Mouse (Mus musculus) adrenal gland, postnatal 4 days (tissue): ENCODE measurements around the gene Gm20721. TPM values are rescaled to one million over a fixed set of nuclear protein-coding genes. Genes with fewer than 3 reads are reported as not detected.

Source experiments
- DNase-seq, 2 experiments: peaks; one replicate each; pipeline ENCODE4 v3.0.0; 2021 to 2022; ENCODE audit warnings: low spot score in 2 of 2, mixed read lengths in 2 of 2
- total RNA-seq, 2 experiments: library from RNA; stranded (reverse); gene quantifications; 2 replicates each; pipeline ENCODE4 v1.2.3; 2021

Gene Gm20721
- total RNA-seq, 2 experiments from 2014 or later = 2.1 to 2.2 TPM

DNA sequence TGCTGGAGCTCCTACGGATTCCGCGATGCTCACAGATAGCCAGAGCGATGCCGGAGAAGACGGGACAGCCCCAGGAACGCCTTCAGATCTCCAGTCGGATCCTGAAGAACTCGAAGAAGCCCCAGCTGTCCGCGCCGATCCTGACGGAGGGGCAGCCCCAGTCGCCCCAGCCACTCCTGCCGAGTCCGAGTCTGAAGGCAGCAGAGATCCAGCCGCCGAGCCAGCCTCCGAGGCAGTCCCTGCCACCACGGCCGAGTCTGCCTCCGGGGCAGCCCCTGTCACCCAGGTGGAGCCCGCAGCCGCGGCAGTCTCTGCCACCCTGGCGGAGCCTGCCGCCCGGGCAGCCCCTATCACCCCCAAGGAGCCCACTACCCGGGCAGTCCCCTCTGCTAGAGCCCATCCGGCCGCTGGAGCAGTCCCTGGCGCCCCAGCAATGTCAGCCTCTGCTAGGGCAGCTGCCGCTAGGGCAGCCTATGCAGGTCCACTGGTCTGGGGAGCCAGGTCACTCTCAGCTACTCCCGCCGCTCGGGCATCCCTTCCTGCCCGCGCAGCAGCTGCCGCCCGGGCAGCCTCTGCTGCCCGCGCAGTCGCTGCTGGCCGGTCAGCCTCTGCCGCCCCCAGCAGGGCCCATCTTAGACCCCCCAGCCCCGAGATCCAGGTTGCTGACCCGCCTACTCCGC, 47.3 kb downstream of the Gm20721 start:
- no peak for DNase-seq

DNA sequence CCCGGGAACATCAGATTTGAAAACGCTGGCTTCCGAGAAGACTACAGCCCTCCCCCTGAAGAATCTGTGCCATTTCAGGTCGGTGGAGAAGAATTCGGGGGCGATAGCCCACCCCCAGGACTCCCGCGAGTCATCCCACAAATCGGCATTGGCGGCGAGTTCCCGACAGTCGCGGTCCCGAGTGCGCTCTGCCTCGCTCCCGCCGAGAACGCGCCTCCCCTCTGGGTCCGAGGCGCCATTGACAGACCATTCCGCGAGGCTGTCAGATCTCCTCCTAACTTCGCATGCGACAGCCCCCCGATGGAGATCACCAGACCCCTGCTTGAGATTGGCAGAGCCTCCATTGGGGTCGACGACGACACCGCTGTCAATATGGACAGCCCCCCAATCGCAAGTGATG, 48.0 kb downstream of the Gm20721 start:
- no peak for DNase-seq

DNA sequence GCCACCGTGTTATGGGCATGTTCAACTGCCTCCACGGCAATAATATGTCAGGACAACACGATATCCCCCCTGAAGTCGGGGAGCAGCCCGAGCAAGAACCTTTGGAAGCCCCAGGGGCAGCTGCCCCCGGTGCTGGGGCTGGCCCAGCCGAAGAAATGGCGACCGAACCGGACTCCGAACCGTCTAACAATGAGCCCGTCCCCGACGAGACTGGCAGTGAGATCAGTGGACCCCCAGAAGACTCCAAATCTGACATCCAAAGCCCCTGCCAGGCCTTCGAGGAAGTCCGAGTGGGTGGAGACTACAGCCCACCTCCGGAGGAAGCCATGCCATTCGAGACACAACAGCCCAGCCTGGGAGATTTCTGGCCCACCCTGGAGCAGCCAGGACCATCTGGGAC, 48.7 kb downstream of the Gm20721 start:
- no peak for DNase-seq

DNA sequence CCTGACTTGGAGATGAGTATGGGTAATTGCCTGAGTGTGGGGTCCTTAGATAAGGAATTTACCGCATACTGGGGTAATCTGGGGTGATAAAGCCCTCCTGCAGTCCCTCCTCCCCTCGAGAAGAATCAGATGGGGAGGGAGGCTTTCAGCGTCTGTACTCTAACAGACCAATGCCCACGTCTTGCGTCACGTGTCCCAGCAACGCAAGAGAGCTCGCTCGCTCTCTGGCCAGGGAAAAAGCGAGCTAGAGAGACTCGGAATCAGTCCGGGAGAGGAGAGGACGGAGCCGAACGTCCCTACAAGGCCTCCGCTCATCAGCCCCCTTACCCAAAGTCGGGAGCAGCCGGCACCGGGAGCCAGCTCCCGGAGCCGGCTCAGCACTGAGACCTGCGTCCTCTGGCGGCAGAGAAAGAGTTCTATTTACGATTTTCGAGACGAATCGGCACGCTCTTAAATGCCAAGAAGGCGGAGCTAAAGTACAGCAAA, 49.4 kb downstream of the Gm20721 start:
- DNase-seq = no peak

DNA sequence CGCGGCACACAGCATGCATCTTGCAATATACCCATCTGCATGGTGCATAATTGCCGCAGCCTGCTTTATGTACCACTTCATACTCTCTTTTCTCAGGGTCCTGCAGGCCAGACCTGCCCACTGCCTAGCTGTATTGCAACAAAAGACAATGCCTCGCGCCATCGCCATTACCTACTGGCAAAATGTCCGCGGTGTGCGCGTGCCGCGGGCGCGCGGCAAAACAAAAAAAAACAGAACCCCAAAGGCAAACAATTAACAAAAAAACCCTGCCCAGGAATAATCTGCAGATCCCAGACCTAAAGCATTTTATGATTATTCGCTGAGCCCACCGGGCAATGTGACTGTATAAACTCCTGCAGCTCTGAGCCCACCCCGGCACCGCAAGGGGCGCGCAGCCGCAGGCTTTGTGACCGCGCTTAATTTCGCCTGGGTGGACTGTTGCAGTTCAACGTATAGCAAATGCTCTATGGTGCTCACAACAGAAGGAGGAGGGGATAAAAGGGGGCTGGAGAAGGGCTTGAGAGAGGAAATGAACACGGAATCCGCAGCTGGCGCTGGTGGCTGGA, 50.5 kb downstream of the Gm20721 start:
- no peak for DNase-seq

DNA sequence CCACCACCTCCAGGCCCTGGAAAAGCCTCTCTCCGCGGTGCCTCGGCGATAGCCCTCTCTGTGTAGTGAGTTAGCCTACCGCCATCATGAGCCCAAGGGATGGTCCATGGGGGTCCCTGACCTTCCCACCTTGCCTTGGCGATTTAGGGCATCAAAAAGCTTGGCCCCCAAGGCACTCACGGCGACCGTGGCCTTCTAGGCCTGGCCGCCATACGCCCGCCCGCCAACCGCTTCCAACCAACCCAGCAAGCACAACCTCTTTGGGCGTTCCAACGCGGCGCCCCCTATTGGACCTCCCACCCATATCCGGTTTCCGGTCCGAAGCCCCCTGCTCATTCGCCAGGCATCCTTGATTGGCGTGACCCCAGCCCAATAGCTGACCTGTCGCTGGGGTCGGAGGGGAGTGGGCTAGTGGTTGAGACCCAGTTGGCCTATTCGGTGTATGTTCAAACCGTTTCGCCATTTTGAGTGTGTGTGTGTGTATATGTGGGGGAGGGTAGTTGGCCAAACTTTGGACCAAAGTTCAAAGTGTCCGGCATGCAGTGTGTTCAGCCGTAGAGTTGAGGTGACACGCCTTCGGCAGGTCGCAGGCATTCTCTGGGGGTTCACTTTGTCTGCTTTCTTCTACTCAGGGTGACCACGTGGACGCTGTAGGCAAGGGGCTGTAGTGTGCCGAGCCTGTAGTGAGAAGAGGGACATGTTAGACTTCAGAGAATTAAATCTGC, 51.2 kb downstream of the Gm20721 start:
- peak; percentile 60 to 65 for DNase-seq

DNA sequence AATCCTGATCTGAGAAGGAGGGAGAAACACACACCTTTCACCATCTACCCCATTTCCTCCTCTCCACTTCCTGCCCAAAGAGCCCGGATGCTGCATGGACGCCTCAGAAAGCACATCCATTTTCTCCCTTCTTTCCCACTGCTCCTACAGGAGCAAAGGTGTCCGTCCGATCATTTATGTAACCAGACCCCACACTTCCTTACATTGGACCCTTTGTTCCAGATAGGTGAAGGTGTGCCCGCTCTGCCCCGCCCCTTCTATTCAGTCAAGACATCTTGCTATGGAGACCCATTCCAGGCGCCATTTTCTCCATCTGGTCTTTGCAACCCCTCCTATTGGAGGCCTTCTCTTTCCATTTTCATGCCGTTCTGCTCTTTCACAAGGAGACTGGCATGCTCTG, 52.1 kb downstream of the Gm20721 start:
- no peak for DNase-seq

DNA sequence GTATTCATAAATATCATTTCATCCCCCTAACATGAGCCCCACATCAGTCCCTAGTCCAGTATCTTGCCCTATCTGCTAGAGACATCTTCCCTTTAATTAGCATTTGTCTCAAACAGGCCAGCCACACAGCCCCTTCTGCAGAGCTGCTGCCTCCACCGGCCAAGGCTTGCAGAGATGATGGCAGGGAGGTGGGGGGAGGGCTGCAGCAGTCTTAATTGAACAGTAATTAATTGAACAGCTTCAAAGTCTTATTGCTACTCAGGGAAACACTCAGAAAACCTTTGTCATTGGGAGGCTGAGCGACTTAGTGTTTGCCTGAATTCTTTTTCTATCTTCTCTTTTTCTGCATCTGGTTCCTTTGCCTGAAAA, 54.9 kb downstream of the Gm20721 start:
- DNase-seq = no peak

DNA sequence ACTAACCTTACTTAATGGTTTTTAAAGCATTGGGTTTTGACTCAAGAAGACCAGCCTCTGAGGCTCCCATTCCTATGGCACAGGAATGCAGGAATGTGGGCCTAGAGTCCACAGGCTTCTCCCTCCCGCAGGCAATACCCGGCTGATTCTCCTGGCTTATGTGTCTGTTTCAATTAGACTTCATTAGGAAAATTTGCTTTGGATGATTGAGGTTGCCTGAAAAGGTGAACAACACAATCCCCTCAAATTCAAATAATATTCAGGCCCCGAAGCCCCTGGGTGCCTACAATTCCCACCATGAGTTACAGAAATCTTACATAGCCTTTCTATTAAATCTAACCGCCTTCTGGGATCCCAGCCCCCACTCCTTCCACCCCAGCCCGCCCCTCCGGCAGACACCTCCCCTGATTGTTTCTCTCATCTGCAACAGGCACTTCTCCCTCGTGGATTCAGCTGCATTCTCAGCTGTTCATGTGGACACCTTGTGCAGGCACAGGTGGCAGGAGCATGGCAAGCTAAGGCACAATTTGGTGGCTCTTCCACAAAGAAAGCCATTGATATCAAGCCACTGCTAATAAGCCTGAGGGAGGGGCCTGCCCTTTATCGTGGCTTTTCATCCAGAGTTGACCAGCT, 55.4 kb downstream of the Gm20721 start:
- DNase-seq = no peak

DNA sequence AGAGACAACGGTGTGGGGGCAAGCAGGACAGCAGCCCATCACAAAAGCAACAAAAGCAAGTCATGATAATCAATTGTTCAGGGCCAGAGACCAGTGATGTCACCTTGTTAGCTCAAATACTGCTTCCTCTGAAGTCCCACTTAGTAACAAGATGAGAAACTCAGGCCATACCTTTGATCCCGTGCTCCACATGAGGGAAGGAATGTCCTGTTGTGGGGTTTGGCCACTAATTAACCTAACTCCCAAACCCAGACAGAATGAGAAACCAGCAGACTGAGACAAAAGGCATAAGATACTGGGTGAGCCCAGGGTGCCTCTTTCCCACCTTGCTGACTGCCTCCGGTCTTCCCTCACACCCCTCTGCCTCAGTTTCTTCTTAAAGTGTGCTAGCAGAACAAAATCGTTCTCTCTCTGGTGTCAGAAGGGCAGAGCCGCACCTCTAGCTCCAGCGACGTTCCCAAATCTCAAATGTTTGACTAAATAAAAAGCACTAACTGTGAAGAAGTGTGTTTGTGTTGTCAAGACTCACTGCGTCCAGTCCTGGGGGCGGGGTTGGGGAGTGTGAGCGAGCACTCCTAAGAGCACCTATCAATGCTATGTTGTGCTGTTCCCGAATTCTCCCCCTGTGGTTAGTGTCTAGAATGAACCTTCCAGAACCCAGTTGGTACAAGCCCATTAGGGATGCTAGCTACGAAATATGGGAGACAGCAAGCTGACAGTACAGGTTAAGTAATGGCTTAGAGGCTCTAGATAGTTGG, 57.7 kb downstream of the Gm20721 start:
- DNase-seq = no peak

DNA sequence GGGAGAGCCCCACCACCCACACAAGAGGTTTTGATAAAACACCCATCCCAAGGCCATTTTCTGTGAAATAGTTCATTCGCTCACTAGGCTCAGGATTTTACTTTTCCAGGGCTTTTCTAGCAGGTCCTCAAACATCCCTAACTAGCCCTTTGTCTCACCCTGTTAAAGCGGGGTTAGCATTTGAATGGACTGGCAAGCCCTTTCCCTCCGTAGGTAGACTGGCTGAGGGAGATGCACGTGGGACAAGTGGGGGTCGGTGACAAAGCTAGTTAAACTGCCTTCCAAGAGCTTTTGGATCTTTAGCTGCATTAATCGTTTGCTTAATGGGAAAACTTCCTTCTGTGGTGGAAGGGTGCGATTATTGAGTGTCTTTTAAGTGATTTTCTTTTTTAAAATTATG, 58.6 kb downstream of the Gm20721 start:
- no peak for DNase-seq

DNA sequence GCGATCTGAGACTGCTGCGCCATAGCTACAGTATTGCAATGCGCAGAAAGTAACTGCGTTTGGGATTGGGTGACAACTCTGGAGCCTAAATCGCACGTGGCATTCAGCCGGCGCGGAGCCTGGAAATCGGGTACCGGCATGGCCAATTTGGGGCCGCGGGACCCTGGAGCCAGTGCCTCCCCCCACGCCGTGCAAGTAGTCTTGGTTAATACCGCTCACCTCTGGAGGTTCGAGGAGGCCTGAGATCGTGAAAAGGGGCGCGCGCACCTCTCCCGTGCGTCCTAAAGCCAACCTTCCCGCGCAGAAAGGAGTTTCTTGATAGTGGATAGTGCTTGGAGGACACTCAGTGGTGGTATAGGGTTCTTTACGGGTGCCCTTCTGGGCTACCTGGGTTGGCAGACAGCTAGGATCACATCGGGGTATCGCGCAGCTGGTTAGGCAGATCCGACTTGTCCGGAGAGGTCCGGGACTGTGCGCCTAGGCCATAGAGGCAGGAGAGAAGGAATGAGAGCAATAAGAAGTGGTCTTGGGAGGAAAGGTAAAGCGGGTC, 60.5 kb downstream of the Gm20721 start:
- no peak for DNase-seq

DNA sequence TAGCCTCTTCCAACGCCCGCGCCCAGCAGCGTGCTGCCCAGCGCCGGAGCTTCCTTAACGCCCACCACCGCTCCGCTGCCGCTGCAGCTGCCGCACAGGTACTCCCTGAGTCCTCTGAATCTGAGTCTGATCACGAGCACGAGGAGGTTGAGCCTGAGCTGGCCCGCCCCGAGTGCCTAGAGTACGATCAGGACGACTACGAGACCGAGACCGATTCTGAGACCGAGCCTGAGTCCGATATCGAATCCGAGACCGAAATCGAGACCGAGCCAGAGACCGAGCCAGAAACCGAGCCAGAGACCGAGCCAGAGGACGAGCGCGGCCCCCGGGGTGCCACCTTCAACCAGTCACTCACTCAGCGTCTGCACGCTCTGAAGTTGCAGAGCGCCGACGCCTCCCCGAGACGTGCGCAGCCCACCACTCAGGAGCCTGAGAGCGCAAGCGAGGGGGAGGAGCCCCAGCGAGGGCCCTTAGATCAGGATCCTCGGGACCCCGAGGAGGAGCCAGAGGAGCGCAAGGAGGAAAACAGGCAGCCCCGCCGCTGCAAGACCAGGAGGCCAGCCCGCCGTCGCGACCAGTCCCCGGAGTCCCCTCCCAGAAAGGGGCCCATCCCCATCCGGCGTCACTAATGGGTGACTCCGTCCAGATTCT, 61.6 kb downstream of the Gm20721 start:
- DNase-seq = no peak

DNA sequence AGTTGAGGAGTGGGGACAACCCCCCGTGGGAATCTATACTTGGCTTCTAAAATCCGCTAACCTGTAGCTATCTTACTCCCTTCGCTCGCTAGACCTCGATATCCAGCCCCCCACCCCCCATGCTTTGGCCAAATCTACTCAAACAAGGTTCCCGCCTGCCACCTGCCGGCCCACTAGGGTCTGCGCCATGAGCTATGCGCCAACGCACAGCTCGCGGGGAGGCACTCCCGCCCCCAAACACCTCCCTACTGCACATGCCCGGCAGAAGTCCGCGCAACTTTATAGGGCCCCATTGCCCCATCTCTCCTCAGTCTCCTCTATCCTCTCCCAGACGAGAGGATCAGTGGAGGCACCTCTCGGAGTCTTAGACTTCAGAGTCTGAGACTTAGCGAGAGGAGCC, 62.5 kb downstream of the Gm20721 start, which contains the start of gene Gnas:
Gene Gnas (plus strand): TSS at position 310 of the 400 bp plus-strand sequence.
- DNase-seq = no peak

DNA sequence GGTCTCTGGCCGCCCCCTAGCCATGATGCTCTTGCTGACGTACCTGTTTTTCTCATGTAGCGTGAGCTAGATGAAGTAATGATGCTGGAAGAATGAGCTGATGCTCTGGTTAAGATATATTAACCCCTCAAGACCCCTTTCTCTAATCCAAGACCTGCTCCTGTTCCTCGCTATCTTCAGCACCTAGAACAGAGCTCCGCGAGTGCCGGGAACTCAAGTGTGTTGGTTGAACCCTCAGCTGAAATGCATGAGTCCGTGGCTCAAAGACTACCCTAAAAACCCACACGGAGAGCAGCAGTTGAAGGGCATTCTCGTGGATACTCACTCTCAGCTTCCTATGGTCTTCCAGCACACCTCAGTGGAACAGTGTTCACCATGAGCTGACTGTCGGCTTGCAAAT, 63.2 kb downstream of the Gm20721 start:
- no peak for DNase-seq

Other genes with a start within 250 kb of the Gm20721 start
- 10 to 100 TPM; 88.2 to 90.6 TPM for gene Npepl1, start 236.4 kb downstream of the Gm20721 start, total RNA-seq
- 1,000 to 10,000 TPM; 3,043 to 3,192 TPM for gene Gnas, start 62.4 kb downstream of the Gm20721 start, total RNA-seq
- gene Nelfcd, start 69.1 kb upstream of the Gm20721 start, total RNA-seq = 10 to 100 TPM; 77.0 to 78.4 TPM
- 100 to 1,000 TPM; 107 to 114 TPM for gene Ctsz, start 92.3 kb upstream of the Gm20721 start, total RNA-seq
- 1 to 10 TPM; 1.4 to 2.7 TPM for gene Tubb1, start 104.0 kb upstream of the Gm20721 start, total RNA-seq
- 100 to 1,000 TPM; 380 to 432 TPM for gene Atp5e, start 117.4 kb upstream of the Gm20721 start, total RNA-seq
- 100 to 1,000 TPM in 1 of 2 experiments, 10 to 100 TPM in 1; 98.1 to 101 TPM for gene Prelid3b, start 126.4 kb upstream of the Gm20721 start, total RNA-seq